Mouse (Mus musculus): Measurements from ENCODE around the gene Gucy2g.

DNA sequence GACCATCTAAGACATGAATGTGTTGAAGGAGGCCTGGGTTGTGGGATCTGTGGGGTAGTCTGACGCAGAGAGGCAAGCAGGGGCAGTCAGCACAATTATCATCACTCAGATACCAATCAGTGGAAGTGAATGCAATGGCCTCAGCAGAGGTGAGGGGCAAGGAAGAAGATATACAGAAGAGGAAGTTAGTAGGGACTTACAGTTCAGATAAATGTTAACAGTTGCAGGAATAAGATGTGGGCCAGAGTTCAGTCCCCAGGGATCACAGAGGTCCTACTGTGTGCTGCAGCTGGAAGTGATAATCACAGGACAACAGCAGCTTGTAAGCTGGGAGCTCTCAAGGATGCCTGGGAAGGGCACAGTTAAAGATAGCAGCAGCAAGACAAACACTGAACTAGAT, 76.9 kb downstream of the Gucy2g start:
- no peak for TF ChIP-seq CTCF (IDR thresholded peaks at IDR 0.05; ENCODE audit: low read depth)
- TF ChIP-seq EP300 (IDR thresholded peaks at IDR 0.05; ENCODE audit: low read depth), result no peak

Measured in heart, postnatal 0 days (tissue).